Mouse (Mus musculus) frontal cortex, postnatal 10 days (tissue): ENCODE measurements around the gene Chrm2.

ENCODE experiments used
- DNase-seq, 2 experiments: peaks; one replicate each; pipeline ENCODE4 v3.0.0; 2022; ENCODE audit warnings: low spot score in 2 of 2, mixed read lengths in 1 of 2

Gene Chrm2

DNA sequence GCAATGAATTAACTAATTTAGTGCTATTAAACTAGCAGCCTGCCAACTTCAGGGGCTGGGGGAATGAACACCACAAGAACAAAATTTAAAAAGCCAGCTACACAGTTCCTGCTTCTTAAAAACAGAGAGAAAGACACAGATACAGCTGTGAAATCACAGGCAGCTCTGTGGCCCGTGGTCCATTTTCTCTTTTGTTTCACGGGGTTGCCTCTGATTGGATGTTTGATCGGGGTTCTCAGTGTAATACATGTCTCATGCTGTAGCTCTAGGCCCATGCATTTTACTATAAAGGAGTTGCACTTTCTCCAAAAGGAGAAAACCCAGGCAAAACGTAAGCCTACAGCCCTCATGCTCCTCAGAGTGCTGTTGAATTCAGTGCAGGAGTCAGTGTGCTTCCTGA lies 128.6 kb downstream of the Chrm2 start:
- no peak for DNase-seq

DNA sequence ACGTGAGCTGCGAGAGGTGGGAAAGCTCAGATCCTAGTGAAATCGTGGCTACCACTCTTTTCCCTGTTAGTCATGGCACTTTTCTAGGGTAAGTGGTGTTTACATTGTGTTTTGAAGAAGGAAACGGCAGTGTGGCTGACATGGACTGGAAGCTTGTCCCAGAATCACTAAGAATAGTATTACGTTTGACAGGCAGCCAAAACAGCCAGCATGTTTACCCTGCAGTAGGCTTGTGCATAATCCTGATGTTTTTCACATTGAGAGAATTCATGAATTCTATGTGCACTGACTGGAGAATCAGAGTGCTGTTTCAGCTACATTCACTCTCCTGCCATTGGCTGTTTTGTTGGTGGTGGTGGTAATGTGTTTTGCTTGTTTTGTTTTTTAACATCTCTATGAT lies 129.4 kb downstream of the Chrm2 start:
- no peak for DNase-seq

DNA sequence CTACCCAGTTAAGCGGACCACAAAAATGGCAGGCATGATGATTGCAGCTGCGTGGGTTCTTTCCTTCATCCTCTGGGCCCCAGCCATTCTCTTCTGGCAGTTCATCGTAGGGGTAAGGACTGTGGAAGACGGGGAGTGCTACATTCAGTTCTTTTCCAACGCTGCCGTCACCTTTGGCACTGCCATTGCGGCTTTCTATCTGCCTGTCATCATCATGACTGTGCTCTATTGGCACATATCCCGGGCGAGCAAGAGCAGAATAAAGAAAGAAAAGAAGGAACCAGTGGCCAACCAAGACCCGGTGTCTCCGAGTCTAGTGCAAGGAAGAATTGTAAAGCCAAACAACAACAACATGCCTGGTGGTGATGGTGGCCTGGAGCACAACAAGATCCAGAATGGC lies 135.7 kb downstream of the Chrm2 start:
- DNase-seq: no peak

DNA sequence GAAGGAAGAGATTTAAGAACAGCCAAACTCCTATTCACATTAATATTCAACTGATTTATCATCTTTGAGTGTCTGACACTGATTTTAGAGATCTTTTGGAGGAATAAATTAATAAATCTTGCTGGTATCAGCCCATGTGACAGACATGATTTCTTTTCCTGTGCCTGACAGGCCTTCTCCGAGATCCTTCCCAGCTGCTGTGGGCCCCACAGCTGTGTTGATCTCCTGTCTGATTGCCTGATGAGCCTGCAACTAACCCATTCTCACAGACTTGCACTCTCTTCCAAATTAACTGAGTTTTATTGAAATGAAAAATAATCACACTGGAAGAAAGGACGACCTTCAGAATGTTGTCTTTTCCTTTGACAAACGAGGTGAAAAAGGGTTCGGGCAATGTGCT lies 140.6 kb downstream of the Chrm2 start:
- no peak for DNase-seq

DNA sequence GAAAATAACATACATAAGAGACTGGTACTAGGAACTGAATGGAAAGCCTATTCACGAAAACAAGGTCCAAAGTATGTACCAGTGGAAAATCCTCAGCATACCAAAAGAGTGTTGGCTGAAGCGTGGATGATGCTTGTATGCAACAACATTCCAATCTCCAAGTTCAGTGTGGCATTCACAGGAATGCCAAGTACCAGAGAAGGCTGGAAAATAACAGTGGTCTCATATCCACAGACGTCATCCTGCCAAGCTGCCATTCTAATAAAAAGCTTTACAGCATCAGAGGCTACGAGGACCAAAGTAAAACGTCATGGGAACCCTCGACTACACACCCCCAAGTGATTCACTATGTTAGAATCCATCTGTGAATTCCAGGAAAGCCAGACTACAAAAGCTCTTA lies 153.4 kb downstream of the Chrm2 start:
- no peak for DNase-seq

DNA sequence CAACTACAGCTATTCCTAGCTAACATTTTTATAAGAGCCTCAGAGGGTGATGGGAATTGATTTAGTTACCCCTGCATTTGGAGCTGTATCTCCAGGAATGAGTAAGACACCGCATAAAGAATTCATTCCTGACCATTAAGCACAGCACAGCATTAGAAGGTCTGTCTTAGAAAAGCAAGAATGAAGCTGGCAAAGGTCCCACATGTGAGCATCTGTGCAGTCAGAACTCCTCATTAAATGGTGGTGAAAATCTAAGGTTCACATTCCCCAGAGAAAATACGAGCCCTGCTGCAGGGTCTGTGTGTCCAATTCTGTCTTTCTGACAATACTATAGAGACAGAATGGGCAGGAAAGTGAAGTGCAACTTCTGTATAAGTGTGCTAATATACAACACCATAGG lies 179.0 kb downstream of the Chrm2 start:
- DNase-seq: no peak
